8 mouse cellular contexts compared by ENCODE assay signal in genomic region chr4:3495987-3496386, GRCm38 (mm10).
DNase-seq lines count a peak whose midpoint lies in the region; ATAC-seq lines count a peak whose summit lies in the region.
"Not testable (repeated sequence)": the region's sequence is repeated elsewhere in the genome, so short reads cannot be mapped to it uniquely, and the experiment has no call there.

No protein-coding gene starts in this region.

- not testable (repeated sequence) for H3K4me3 ChIP-seq in intestine, embryonic 15.5 days (replicated peaks); liver, embryonic 12.5 days; liver, embryonic 15.5 days (replicated peaks)

- 47% methylated on average over 1 of the region's 1 CpGs for WGBS in intestine, embryonic 15.5 days
- WGBS in liver, embryonic 12.5 days (ENCODE audit: insufficient replicate concordance), result 13% methylated on average over 1 of the region's 1 CpGs
- 15% methylated on average over 1 of the region's 1 CpGs for WGBS in liver, embryonic 15.5 days (ENCODE audit: insufficient replicate concordance)

- H3K27ac ChIP-seq in intestine, embryonic 15.5 days; liver, embryonic 12.5 days; liver, embryonic 15.5 days (replicated peaks): not testable (repeated sequence)

- H3K4me1 ChIP-seq in intestine, embryonic 15.5 days (replicated peaks); liver, embryonic 12.5 days; liver, embryonic 15.5 days (replicated peaks): not testable (repeated sequence)

- peak; percentile 3 to 14 for DNase-seq in B cell, adult 2 months
- DNase-seq in MEL-GATA-1-ER (ENCODE audit: extremely low read depth, low read depth), result peak; percentile 9

- not testable (repeated sequence) for H3K9me3 ChIP-seq in intestine, embryonic 15.5 days; liver, embryonic 12.5 days (replicated peaks); liver, embryonic 15.5 days (replicated peaks)

- ATAC-seq in granulocyte monocyte progenitor cell, adult 5-6 weeks (replicated peaks; ENCODE audit: poor library complexity, severe bottlenecking), result peak; percentile 65
- peak; percentile 49; the same call in 1 of the 2 replicates for ATAC-seq in intestine, embryonic 15.5 days
- 0 out of 2 replicates have a peak, but pooled peaks have one; percentile 42 for ATAC-seq in liver, embryonic 12.5 days
- peak; percentile 47; the same call in 1 of the 2 replicates for ATAC-seq in liver, embryonic 15.5 days (ENCODE audit: insufficient read depth)
- ATAC-seq in megakaryocyte, adult 5-6 weeks (ENCODE audit: poor library complexity, severe bottlenecking), result peak; percentile 78
- peak; percentile 78 for ATAC-seq in monocyte, adult 5-6 weeks (replicated peaks; ENCODE audit: insufficient number of reproducible peaks, low FRiP score, low TSS enrichment, poor library complexity, severe bottlenecking)

- not testable (repeated sequence) for H3K9ac ChIP-seq in intestine, embryonic 15.5 days; liver, embryonic 12.5 days; liver, embryonic 15.5 days

- not testable (repeated sequence) for H3K4me2 ChIP-seq in intestine, embryonic 15.5 days (replicated peaks); liver, embryonic 12.5 days; liver, embryonic 15.5 days

- H3K36me3 ChIP-seq in intestine, embryonic 15.5 days; liver, embryonic 12.5 days; liver, embryonic 15.5 days (replicated peaks): not testable (repeated sequence)

- H3K27me3 ChIP-seq in intestine, embryonic 15.5 days (replicated peaks); liver, embryonic 12.5 days (replicated peaks); liver, embryonic 15.5 days: not testable (repeated sequence)
